Mouse (Mus musculus) liver, postnatal 0 days (tissue): ENCODE measurements at regions not wholly inside any gene's neighbourhood (a gene's known extent, or its start where the extent isn't known, plus 50 kb on each side); places are given as distances from the start of the nearest gene placed in this dataset.

ENCODE experiments used
- ATAC-seq: fragments of 200-750 bp; cut with Nextera tagmentation; 2 replicates; pipeline ENCODE4 v1.8.0; 2017; ENCODE audit warnings: mild to moderate bottlenecking, moderate library complexity
- DNase-seq: peaks from one replicate; pipeline ENCODE4 v3.0.0-alpha.2; 2016
- H3K27ac ChIP-seq: fragments of 300-500 bp; sonication (generic); 2 replicates; pipeline ENCODE4 v1.5.1; 2014; ENCODE audit warnings: antibody characterized with exemption, moderate library complexity, mild to moderate bottlenecking, low read depth
- H3K27me3 ChIP-seq: fragments of 300-500 bp; sonication (generic); 2 replicates; pipeline ENCODE4 v1.6.1; 2014; ENCODE audit warnings: low read length, control low read depth, mixed read lengths; ENCODE audit not compliant: insufficient read depth
- H3K36me3 ChIP-seq: fragments of 300-500 bp; sonication (generic); replicated peaks from 2 replicates; pipeline ENCODE4 v1.6.1; 2014; ENCODE audit warnings: mild to moderate bottlenecking, control low read depth, low read length, moderate library complexity, mixed read lengths; ENCODE audit not compliant: insufficient read depth
- H3K4me1 ChIP-seq: fragments of 300-500 bp; sonication (generic); 2 replicates; pipeline ENCODE4 v1.6.1; 2014; ENCODE audit warnings: antibody characterized with exemption, mild to moderate bottlenecking, control low read depth; ENCODE audit not compliant: insufficient read depth
- H3K4me2 ChIP-seq: fragments of 300-500 bp; sonication (generic); 2 replicates; pipeline ENCODE4 v1.6.1; 2014; ENCODE audit warnings: low read depth, mild to moderate bottlenecking, low read length, moderate library complexity, mixed read lengths
- H3K4me3 ChIP-seq: fragments of 300-500 bp; sonication (generic); 2 replicates; pipeline ENCODE4 v1.5.1; 2014; ENCODE audit warnings: low read depth, low read length
- H3K9ac ChIP-seq: fragments of 300-500 bp; sonication (generic); replicated peaks from 2 replicates; pipeline ENCODE4 v1.6.1; 2014; ENCODE audit warnings: mild to moderate bottlenecking, moderate library complexity
- H3K9me3 ChIP-seq: fragments of 300-500 bp; sonication (generic); 2 replicates; pipeline ENCODE4 v1.6.1; 2016; ENCODE audit warnings: mild to moderate bottlenecking, control low read depth, low read length, mixed read lengths
- CTCF ChIP-seq: sonication (generic); IDR thresholded peaks from 2 replicates; pipeline ENCODE4 v1.5.1; 2016; ENCODE audit warnings: antibody characterized with exemption, low read depth
- EP300 ChIP-seq: IDR thresholded peaks from 2 replicates; pipeline ENCODE4 v1.6.1; 2016; ENCODE audit warnings: antibody characterized with exemption, low read depth, mild to moderate bottlenecking
- WGBS: fragments of 180-500 bp; shearing (Covaris S2); extraction: QIAGEN DNeasy Blood & Tissue Kit; methylation state at CpG from one replicate; pipeline ENCODE4 v1.1.7; 2014; ENCODE audit not compliant: insufficient replicate concordance; 5-methylcytosine and 5-hydroxymethylcytosine counted together

- H3K9me3 ChIP-seq: no peaks in the 10 kb centered on the region
- no peak overlapping the region for H3K4me3 ChIP-seq
- no peaks in the 10 kb centered on the region for H3K4me1 ChIP-seq
- H3K9ac ChIP-seq: no peak overlapping the region
- DNase-seq (no peak), ATAC-seq (no peak)
- 77% methylated on average over 2 of the region's 2 CpGs for WGBS
- no peaks in the 10 kb centered on the region for H3K27me3 ChIP-seq
- no peak overlapping the region for H3K4me2 ChIP-seq
- H3K27ac ChIP-seq: no peak overlapping the region
- TF ChIP-seq EP300 (no peak), CTCF (no peak)
- H3K36me3 ChIP-seq: no peaks in the 10 kb centered on the region
Observed at GRCm38 (mm10) chr2:57593558-57593957, 356.1 kb downstream of the Gpd2 start.

- H3K27me3 ChIP-seq: no peaks in the 10 kb centered on the region
- H3K9me3 ChIP-seq: no peaks in the 10 kb centered on the region
- WGBS: 39% methylated on average over 9 of the region's 9 CpGs
- no peak for ATAC-seq
- no peak overlapping the region for H3K4me2 ChIP-seq
- H3K27ac ChIP-seq: no peak overlapping the region
- H3K9ac ChIP-seq: no peak overlapping the region
- no peaks in the 10 kb centered on the region for H3K4me1 ChIP-seq
- no peak for TF ChIP-seq CTCF
- no peak for TF ChIP-seq EP300
- no peak for DNase-seq
- H3K36me3 ChIP-seq: no peaks in the 10 kb centered on the region
- H3K4me3 ChIP-seq: no peak overlapping the region
Observed at GRCm38 (mm10) chr2:57597694-57598358, 360.4 kb downstream of the Gpd2 start.

DNA sequence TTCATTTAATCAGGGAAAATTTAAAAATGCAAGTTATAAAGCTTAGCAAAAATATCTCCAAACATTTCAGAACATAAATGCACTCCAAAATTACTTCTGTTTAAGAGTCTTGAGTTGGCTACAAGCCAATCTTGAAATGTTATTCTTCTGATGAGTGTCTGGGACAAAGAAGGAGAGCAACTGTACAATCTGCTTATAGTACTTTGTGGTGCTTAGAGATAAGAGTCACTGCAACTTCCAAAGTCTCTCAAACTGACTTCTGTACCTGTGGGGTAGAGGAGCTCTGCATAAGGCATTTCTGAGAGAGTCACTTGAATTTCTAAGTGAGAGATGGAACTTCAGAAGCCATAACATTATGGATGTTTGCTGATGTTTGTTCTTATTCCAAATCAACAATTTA is 374.2 kb downstream of the Gpd2 start:
- no peak overlapping the region for H3K27ac ChIP-seq
- no peak overlapping the region for H3K4me3 ChIP-seq
- H3K36me3 ChIP-seq: no peaks in the 10 kb centered on the region
- H3K9me3 ChIP-seq: no peaks in the 10 kb centered on the region
- no peaks in the 10 kb centered on the region for H3K27me3 ChIP-seq
- no peak for ATAC-seq
- H3K4me2 ChIP-seq: no peak overlapping the region
- DNase-seq: no peak
- TF ChIP-seq CTCF (no peak), EP300 (no peak)
- H3K9ac ChIP-seq: no peak overlapping the region
- H3K4me1 ChIP-seq: no peaks in the 10 kb centered on the region

DNA sequence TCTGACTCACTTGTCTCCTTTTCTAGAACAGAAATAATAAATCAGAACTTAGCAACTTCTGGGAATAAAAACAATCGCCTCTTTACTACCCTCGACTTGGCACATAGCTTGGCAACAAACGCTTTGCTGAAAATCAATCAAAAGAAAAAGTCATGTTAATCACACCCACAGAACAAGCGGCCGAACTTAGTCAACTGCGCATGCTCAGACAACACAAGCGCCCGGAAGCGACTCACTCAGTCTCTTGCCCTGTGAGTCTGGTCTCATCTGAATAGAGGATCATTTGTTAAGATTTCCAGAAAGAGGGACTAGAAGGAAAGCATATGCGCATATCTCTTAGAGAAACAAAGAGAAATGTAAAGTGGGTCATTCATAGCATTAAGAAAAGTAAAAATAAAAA is 375.8 kb downstream of the Gpd2 start:
- Histone ChIP-seq H3K4me1 (no peaks in the 10 kb centered on the region), H3K4me2 (no peak overlapping the region), H3K27ac (no peak overlapping the region), H3K9me3 (no peaks in the 10 kb centered on the region), H3K9ac (no peak overlapping the region), H3K4me3 (no peak overlapping the region), H3K36me3 (no peaks in the 10 kb centered on the region), H3K27me3 (no peaks in the 10 kb centered on the region)
- TF ChIP-seq CTCF (no peak), EP300 (no peak)
- ATAC-seq (no peak), DNase-seq (no peak)
- WGBS: 70% methylated on average over 10 of the region's 10 CpGs

- Histone ChIP-seq H3K9me3 (no peaks in the 10 kb centered on the region), H3K9ac (no peak overlapping the region), H3K27ac (no peak overlapping the region), H3K27me3 (no peaks in the 10 kb centered on the region), H3K36me3 (no peaks in the 10 kb centered on the region), H3K4me3 (no peak overlapping the region), H3K4me2 (no peak overlapping the region), H3K4me1 (no peaks in the 10 kb centered on the region)
- DNase-seq (no peak), ATAC-seq (no peak)
- 75% methylated on average over 12 of the region's 12 CpGs for WGBS
- TF ChIP-seq CTCF (no peak), EP300 (no peak)
Observed at GRCm38 (mm10) chr2:57614587-57614991, 377.2 kb downstream of the Gpd2 start.

- Histone ChIP-seq H3K9ac (no peak overlapping the region), H3K27me3 (no peaks in the 10 kb centered on the region), H3K36me3 (no peaks in the 10 kb centered on the region), H3K9me3 (no peaks in the 10 kb centered on the region), H3K27ac (no peak overlapping the region), H3K4me2 (peak overlapping the region; percentile 41), H3K4me3 (peak overlapping the region; percentile 9), H3K4me1 (no peaks in the 10 kb centered on the region)
- no peak for TF ChIP-seq EP300
- no peak for TF ChIP-seq CTCF
- ATAC-seq: no peak
- WGBS: 4% methylated on average over 19 of the region's 19 CpGs
- no peak for DNase-seq
Observed at GRCm38 (mm10) chr2:57616525-57617225, 379.2 kb downstream of the Gpd2 start.
